Mouse (Mus musculus) gastrocnemius, postnatal 14 days (tissue): ENCODE results near the gene Fbxl5. TPM values are rescaled to one million over a fixed set of nuclear protein-coding genes. Genes with fewer than 3 reads are reported as not detected.
A peak's percentile ranks its signal among the peaks of the same experiment; 100 is the strongest.

Experiments
- DNase-seq: peaks from one replicate; pipeline ENCODE4 v3.0.0; 2021; ENCODE audit warnings: mixed read lengths
- intact Hi-C: fragments of 180-260 bp; cut with DNase I; formaldehyde crosslinking; loops from one replicate; pipeline ENCODE4 v1.15.1; 2025; ENCODE audit warnings: low total_unique reads
- long read RNA-seq, 2 experiments: library from polyadenylated mRNA; stranded (forward); transcript quantifications; one replicate each; pipeline ENCODE4 v2.0.0; 2021
- total RNA-seq, 2 experiments: library from RNA; stranded (reverse); gene quantifications; 2 replicates each; pipeline ENCODE4 v1.2.3; 2021

Fbxl5 gene
- total RNA-seq, result 10 to 100 TPM; 23.9 to 25.5 TPM
- long read RNA-seq, experiment 1, transcript Fbxl5-201 (11 exons, 2,858 nt), result major isoform, 21 of 31 reads
- long read RNA-seq, experiment 1, partial matches to known transcripts, result 6 of 31 reads
- long read RNA-seq, experiment 1, other reads (novel, unspliced or antisense), result 4 of 31 reads
- long read RNA-seq, experiment 2, transcript Fbxl5-201 (11 exons, 2,858 nt), result major isoform, 24 of 34 reads
- long read RNA-seq, experiment 2, partial matches to known transcripts, result 9 of 34 reads
- long read RNA-seq, experiment 2, other reads (novel, unspliced or antisense), result 1 of 34 reads

GRCm38 (mm10) chr5:43821538-43821937, at the start of gene Fbxl5:
Gene Fbxl5, minus strand, starts transcription at chr5:43821638.
- intact Hi-C loops, result no loop called here
- no peak for DNase-seq

- intact Hi-C loops, result no loop called here
- peak; percentile 32 for DNase-seq
These were observed 47.5 kb upstream of the Fbxl5 start for GRCm38 (mm10) chr5:43868711-43869600.

- no peak for DNase-seq
- intact Hi-C loops, result no loop called here
These were observed 46.8 kb upstream of the Fbxl5 start, which contains the start of gene Cd38 for GRCm38 (mm10) chr5:43868253-43868652. Gene Cd38, plus strand, starts transcription at chr5:43868553.

DNA sequence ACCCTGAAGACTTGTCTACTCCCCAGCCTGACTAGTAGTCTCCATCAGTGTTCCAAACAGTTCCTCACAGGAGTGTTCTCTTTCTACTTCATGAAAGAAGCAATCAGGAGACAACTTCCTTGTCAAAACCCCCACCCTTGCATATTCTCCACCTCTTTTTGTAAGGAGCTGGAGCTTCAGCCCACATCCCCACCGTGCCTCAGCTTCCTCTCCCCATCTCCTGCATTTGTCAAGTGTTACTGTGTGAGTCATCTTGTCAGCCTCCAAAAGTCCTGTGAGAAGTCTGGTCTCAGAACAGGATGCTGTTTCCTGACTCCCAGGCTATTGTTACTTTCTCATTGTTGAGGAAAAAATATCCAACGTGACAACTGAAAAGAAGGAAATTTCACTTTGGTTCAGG, 43.9 kb upstream of the Fbxl5 start:
- no peak for DNase-seq
- intact Hi-C loops, result no loop called here

DNA sequence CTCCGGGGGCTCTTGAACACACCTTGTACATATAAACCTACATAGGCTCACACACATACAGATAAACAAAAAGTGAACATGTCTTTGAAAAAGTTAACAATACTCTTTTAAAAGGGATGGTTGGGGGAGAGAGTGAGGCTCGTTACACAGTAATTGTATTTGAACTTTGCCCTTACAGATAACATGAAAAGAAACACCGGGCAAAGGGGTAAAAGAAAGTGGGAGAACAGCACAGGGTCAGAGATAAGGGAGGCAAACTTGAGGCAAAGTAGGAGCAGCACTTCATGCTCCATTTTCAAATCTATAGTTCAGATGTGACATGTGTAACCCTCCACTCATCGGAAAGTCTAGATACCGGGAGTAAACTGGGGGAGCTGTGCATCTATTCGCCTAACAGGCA, 42.2 kb upstream of the Fbxl5 start:
- DNase-seq, result no peak
- intact Hi-C loops, result no loop called here

GRCm38 (mm10) chr5:43860670-43861431, 39.4 kb upstream of the Fbxl5 start:
- no peak for DNase-seq

GRCm38 (mm10) chr5:43860096-43860495, 38.7 kb upstream of the Fbxl5 start:
- no peak for DNase-seq
- intact Hi-C loops, result no loop called here

More at GRCm38 (mm10) chr5:43860670-43861431, 39.4 kb upstream of the Fbxl5 start:
- intact Hi-C loops, result no loop called here

DNA sequence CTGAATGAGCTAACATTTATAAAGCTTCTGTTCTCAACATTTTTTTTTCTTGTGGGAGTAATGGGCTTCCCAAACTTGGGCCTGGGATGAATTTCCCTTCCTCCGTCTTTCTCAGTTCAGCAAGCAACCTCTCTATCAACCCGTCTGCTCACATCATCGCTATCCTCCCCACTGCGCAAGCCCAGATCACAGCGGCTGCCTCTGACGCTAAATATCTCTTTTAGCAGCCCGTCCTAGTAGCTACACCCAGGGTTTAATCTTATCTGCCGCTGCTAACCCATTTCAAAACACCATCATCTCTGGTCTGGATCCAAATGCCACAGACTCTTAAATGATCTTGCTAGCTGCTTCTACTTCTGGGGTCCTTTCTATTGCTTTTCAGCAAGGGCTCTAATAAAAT, 38.2 kb upstream of the Fbxl5 start:
- DNase-seq, result no peak

DNA sequence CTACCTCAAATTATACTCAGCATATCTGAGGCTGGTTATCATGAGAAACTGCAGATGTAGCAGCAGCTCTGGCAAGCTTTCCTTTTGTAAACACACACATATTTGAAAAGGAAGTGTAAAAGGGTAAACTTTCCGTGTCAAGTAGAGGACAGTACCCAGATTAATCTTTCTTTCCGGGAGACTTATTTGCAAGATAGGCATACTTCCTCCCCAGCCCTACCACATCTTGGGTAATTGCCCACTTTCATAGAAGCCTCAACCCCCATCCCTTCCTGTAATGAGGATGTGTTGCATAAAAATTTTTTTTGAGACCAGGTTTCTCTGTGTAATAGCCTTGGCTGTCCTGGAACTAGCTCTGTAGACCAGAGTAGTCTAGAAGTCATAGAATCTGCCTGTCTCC, 34.3 kb upstream of the Fbxl5 start:
- DNase-seq, result no peak
- intact Hi-C loops, result no loop called here

More for the DNA sequence above, 38.2 kb upstream of the Fbxl5 start:
- intact Hi-C loops, result no loop called here

DNA sequence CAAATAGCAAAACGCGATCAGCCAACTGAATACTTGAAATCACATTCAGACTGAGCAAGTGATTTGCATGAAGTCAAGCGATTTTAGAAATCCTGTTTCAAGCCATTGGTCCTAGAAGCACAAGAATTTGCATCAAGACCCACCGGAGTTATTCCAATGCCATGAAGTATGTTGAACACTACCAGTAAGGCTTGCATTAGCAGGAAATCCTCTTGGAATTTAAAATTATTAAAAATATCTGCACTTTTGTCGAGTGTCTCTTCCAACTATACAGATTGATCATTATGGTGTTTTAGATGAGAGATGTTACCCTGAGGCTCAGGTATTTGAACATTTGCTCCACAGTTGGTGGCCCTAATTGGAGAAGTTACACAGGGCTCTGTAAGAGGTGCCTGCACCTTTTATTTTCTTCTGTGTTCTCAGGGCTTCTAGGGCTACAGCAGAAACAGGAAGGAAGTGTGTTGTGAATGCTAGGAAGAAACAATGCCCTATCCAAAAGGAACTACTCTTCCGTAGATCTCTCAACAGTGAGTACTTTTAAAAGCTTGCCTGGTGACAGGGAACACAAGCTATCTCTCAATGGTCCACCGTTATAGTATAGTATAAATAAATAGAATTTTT, 32.5 kb upstream of the Fbxl5 start:
- intact Hi-C loops, result no loop called here
- DNase-seq, result no peak

DNA sequence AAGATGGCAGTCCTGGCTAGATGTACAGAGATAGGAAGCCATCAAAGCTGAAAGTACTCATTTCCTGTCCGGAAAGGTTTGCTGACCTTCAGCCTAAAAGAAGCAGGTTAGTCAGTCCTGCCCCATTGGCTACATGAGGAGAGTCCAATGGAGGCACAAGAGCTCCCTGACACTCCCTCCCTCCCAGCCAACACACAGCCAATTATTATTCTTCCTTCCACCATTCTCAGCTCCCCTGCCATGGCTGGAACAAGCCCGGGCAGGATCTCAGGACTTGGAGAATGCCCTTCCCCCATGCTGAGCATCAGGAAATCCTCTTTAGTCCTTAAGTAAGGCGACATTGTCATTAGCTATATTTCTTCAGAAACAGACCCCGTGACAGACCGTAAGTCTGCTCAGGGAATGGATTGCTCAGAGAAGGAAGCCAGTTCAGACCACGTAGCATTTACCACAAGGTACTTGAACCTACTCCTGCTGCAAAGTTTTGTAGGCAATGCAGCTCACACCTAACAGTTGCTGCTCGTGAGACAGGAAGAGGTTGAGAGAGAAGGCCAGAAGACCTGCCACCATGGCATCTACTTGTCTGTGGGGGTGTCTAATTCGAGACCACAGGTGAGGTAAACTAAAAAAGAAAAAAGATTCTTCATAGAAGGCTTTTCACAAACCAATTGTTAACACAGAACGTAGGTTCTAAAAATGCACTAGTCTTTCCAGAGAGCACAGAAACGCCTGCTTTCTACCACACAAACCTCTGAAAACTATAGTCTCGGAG, 31.8 kb upstream of the Fbxl5 start:
- intact Hi-C loops, result no loop called here
- DNase-seq, result no peak

GRCm38 (mm10) chr5:43848275-43848674, 26.8 kb upstream of the Fbxl5 start:
- no peak for DNase-seq
- intact Hi-C loops, result no loop called here

GRCm38 (mm10) chr5:43847555-43847954, 26.1 kb upstream of the Fbxl5 start:
- intact Hi-C loops, result no loop called here
- DNase-seq, result no peak

- intact Hi-C loops, result no loop called here
- DNase-seq, result no peak
These were observed 24.8 kb upstream of the Fbxl5 start for GRCm38 (mm10) chr5:43846227-43846626.

GRCm38 (mm10) chr5:43845646-43846045, 24.2 kb upstream of the Fbxl5 start:
- intact Hi-C loops, result no loop called here

DNA sequence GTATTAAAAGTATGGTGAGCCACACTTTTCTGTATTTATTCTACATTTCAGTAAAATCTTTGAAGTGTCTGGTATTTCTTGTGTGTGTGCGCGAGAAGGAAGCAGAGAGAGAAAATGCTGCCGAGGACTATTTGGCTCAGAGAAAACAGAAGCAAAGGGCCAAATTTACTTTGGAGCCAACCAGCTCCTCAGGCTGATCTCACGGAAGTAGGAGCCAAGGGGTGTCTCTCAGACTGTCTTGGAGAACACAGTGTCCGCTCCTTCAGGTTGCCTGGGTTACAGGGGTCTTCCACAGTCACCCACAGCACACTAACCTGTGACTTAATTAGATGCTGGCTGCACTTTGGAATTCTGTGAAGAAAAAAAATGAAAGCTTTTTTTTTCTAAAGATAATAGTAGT, 23.6 kb upstream of the Fbxl5 start:
- intact Hi-C loops, result no loop called here
- no peak for DNase-seq

More at GRCm38 (mm10) chr5:43845646-43846045, 24.2 kb upstream of the Fbxl5 start:
- DNase-seq, result no peak

GRCm38 (mm10) chr5:43842576-43843155, 21.2 kb upstream of the Fbxl5 start:
- DNase-seq, result no peak
- intact Hi-C loops, result no loop called here

GRCm38 (mm10) chr5:43842011-43842285, 20.5 kb upstream of the Fbxl5 start:
- no peak for DNase-seq
- intact Hi-C loops, result no loop called here
